Mouse (Mus musculus): ENCODE results near the gene Dgkg.
A peak's percentile ranks its signal among the peaks of the same experiment; 100 is the strongest.

Dgkg gene

GRCm38 (mm10) chr16:22656533-22657444 lies at the start of gene Dgkg:
Dgkg (minus strand) TSS chr16:22657221.
- DNase-seq = peak; percentile 35

DNA sequence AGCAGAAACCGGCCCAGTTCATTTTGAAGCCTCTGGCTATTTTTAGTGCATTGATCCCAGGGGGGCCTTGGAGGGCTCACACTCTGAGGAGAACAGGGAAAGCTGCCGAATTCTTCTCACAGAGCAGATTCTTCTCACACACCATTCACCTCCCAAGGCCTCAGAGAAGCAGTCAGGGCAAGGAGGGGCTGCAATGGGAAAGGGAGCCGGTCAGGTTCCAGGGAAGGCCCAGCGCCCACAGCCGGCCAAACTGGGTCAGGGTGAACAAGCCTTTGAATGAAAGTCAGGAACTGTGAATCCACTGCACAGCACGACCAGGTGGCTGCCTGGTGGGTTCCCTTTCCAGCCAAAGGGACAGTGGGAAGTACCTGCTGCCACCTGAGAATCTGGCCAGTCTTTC lies 47.9 kb upstream of the Dgkg start:
- DNase-seq = no peak

GRCm38 (mm10) chr16:22704136-22704535 lies 47.1 kb upstream of the Dgkg start:
- DNase-seq = no peak

DNA sequence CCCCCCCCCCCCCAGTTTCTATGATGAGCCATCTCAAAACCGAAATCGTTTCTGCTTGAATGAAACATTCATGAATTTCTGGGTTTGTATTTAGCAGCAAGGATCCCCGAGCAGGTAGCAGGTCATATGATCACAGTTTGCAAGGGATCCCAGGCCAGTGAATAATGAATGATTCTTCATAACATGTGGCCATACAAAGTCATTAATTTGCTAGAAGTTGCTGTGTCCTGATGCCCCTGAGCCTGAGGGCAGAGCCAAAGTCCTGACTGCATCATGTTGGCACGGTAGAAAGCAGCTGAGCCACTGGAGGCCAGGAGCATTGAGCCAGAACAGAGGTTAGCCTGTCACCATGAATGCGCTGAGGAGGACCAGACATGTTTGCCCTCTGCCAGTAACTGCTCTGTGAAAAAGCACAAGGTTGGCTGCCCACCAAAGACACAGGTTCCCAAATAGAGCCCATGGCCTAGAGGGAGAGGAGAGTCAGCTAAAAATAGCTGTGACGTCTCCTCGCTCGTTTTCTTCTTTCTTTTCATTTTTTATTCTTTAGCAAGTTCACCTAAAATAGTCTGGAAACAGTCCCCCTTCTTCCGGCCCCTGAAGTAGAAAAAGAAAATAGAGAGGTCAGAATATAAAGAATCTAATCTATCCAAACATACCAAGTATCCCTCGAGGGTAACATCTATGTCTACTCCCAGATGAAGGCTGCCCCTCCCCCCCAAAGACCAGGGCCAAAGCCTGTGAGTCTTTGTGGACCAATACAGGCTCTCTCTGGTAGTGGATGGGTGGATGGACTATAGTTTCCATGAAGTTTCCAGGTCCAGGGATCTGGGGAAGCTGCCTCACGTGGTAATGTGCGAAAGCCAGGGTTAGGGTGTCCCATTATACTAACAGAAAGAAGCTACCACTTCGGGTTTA lies 42.1 kb upstream of the Dgkg start:
- DNase-seq = peak; percentile 71

DNA sequence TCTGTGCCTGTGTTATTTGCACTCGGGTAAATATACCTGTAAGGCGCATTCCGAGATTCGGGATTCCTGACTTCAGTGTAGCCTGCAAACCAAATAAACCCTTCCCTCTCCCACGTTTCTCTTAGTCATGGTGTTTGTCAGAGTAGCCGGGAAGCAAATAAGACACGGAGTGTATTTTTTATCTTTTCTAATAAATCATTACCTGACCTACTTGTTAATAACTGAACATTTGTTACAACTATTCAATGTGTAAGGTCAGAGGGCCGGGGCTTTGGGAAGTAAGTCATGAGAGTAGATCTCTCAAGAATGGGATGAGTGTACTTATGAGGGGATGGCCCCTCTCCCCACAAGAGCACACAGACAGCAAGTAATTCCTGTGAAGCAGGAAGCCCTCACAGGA lies 41.1 kb upstream of the Dgkg start:
- peak; percentile 8 for DNase-seq

GRCm38 (mm10) chr16:22689622-22690021 lies 32.6 kb upstream of the Dgkg start:
- no peak for DNase-seq

DNA sequence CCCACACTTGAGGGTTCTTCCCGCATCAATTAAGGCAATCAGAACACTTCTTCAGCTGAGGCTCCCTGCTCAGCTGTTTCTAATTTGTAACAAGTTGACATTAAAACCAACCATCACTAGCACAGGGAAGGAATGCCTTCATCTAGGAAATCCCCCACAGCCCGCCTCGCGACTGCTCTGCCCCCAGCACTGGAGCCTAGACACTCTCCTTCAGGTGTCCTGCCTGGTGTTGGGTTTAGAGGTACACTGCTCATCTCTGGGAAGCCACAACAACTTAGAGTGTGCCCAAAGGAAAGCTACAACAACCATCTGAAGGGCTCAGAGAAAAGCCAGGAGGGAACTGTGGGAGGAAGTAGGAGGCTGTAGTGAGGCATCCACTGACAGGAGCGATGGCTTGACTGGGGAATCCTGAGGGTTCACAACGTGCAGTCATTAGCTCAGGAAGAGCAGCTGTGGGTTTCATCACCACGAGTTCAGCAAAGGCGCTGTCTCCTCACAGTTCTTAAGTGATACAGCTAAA lies 30.8 kb upstream of the Dgkg start:
- no peak for DNase-seq

GRCm38 (mm10) chr16:22683605-22684004 lies 26.6 kb upstream of the Dgkg start:
- no peak for DNase-seq

- no peak for DNase-seq
Measured at GRCm38 (mm10) chr16:22682727-22683126, 25.7 kb upstream of the Dgkg start.

DNA sequence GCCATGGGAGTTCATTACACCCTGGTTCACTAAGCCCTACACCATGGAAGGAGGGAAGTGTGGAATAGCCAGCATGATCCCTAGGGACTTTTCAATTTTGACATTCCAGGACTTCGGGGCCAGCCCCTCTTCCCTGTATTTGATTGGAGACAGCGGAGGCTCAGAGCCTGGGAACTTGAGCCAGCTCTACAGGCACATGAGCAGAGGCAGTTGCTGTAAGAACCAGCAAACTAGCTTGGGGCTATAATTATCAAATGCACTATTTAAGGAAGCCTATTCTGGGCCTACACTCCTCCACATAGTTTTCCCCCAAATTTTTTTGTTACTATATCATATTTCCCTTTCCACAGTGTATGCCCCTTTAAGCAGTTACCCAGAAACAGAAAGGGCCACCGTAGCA lies 22.6 kb upstream of the Dgkg start:
- DNase-seq = no peak

- no peak for DNase-seq
Measured at GRCm38 (mm10) chr16:22674636-22675035, 17.6 kb upstream of the Dgkg start.

DNA sequence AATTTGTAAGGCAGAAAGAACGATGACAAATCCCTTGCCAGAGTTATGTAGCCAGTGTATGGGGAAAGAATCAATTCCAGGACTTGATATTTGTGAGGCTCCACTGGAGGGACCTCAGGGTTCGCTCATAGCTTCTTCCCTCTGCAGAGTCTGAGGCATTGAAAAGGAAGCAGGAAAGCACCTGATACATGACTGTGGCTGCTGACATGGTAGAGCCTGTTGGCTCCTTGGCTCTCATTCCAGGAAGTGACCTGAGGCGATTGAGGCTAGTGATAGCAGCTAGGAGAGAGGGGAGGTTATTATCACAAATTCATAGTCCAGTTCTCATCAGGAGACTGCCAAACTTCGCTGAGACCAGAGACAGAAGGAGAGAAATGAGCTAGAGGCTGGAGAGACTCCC lies 17.1 kb upstream of the Dgkg start:
- no peak for DNase-seq

- no peak for DNase-seq
Measured at GRCm38 (mm10) chr16:22664033-22664432, 7.0 kb upstream of the Dgkg start.

DNA sequence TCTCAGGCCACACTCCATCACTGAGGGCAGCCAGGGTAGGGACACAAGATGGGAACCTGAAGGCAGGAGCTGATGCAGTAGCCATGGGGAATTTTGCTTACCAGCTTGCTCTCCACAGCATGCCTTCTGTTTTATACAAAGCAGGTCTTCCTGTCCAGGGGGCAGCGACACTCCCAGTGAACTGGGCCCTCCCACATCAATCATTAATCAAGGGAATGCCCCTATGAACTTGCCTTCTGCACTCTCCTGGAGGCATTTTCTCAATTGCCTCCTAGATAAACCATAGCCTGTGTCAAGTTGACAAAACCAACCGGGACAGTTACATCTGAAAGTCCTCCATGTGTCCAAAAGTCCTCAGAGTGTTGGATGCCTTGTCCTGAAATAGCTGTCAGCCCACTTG lies 6.1 kb upstream of the Dgkg start:
- DNase-seq = peak; percentile 61

- DNase-seq = no peak
Measured at GRCm38 (mm10) chr16:22661076-22661475, 4.1 kb upstream of the Dgkg start.

GRCm38 (mm10) chr16:22657874-22658789 lies 1.1 kb upstream of the Dgkg start:
- no peak for DNase-seq

DNA sequence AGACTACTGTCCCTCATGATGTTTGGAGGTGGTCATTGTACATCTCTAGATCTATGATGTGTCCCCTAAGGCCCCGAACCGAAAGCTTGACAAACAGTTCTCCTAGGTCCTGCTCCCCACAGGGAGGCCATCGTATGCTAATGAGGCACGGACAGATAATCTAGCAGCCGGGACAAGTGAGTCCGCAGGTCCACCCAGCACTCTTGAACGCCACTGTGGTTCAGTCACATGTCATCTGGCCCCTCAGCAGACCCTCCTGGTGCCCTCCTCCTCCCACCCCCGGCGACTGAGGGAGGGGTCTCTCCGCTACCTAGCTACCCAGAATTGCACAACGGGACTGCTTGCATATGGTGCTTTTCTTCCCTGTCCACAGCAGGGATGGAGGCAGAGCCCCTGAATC lies 1.2 kb downstream of the Dgkg start:
- DNase-seq = no peak

- DNase-seq = no peak
Measured at GRCm38 (mm10) chr16:22655223-22655622, 1.8 kb downstream of the Dgkg start.

DNA sequence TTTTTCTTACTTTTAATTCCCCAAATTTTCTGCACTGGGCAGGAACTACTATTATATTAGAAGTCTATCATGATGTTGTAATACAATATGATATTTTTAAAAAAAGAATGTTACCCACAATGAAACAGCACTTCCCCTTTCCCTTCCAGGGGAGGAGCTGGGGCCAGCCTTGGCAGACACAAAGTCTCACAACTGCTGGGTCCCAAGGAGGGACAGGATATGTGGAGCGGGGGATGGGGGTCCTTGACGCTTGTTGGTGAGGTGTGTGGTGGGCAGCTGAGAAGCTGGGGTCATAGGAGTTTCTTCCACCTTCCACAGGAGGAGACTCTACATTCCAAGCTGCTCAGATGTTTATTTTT lies 2.6 kb downstream of the Dgkg start:
- no peak for DNase-seq

- no peak for DNase-seq
Measured at GRCm38 (mm10) chr16:22653817-22654476, 3.1 kb downstream of the Dgkg start.

DNA sequence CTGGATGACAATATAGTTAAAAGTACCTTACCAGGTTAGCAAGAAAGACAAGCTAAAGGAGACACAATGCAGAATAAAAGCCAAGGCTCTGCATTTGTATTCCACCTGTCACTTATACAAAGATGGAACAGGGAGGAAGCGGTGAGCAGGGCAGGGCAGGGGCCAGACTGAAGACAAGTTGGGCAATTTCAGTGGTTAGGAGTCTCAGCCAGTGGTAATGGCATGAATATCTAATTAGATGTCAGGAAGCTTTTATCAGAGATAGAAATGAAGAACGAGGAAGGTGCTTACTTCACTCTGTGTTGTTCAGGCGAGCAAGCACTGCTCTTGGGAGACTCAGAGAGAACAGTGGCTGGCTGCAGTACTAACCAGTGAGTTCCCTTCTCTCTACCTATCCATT lies 5.8 kb downstream of the Dgkg start:
- DNase-seq = no peak

- no peak for DNase-seq
Measured at GRCm38 (mm10) chr16:22645256-22645655, 11.8 kb downstream of the Dgkg start.

Measured in kidney, adult 18-20 months (tissue).